Mouse (Mus musculus): Measurements from ENCODE around the gene Robo2.

- TF ChIP-seq MAX (IDR thresholded peaks at IDR 0.05) (no peak), CTCF (IDR thresholded peaks at IDR 0.05; ENCODE audit: control insufficient read depth, insufficient read depth, insufficient read length) (no peak), CEBPB (IDR thresholded peaks at IDR 0.05; ENCODE audit: low read depth) (peak; percentile 51), USF1 (IDR thresholded peaks at IDR 0.05; ENCODE audit: low read depth) (no peak), FOSL1 (IDR thresholded peaks at IDR 0.05; ENCODE audit: insufficient read depth, low read length, poor library complexity, severe bottlenecking) (peak; percentile 53), MYOG (IDR thresholded peaks at IDR 0.05; ENCODE audit: control insufficient read depth, extremely low read depth, insufficient read length) (no peak), MYOD1 (IDR thresholded peaks at IDR 0.05; ENCODE audit: control insufficient read depth, insufficient read length, low read depth) (no peak)
These were observed 503.1 kb downstream of the Robo2 start for GRCm38 (mm10) chr16:73908504-73908903.
